Mouse (Mus musculus) kidney, postnatal 10 days (tissue): ENCODE measurements at regions not wholly inside any gene's neighbourhood (a gene's known extent, or its start where the extent isn't known, plus 50 kb on each side); places are given as distances from the start of the nearest gene placed in this dataset.
A peak's percentile ranks its signal among the peaks of the same experiment; 100 is the strongest.

ENCODE experiments used
- DNase-seq: peaks from one replicate; pipeline ENCODE4 v3.0.0; 2021; ENCODE audit warnings: mixed read lengths

GRCm38 (mm10) chr16:23672375-23672774 lies 151.8 kb upstream of the Masp1 start:
- no peak for DNase-seq

DNA sequence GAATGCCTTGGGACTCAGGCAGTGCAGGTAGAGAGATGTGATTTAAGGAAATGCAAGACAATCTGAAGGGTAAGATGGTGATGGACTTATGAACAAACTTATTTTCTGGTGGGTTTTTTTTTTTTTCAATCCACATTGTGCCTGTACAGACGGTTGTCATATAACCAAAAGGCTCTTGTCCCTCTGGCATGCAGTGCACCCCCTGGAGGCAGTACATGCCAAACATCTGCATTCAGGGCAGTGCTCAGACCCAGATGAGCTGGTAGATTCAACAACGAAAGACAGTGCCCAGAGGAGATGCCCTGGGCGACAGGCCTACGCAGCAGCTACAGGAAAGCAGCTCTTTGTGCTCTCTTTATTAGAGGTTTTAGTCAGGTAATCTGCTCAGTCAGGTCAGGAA lies 149.5 kb upstream of the Masp1 start:
- DNase-seq = peak; percentile 6

GRCm38 (mm10) chr16:23669651-23670050 lies 149.0 kb upstream of the Masp1 start:
- DNase-seq = no peak
